Mouse (Mus musculus) embryonic facial prominence, embryonic 13.5 days (tissue): ENCODE results near the gene Phf19. TPM values are rescaled to one million over a fixed set of nuclear protein-coding genes. Genes with fewer than 3 reads are reported as not detected.

Experiments used
- ATAC-seq: fragments of 200-750 bp; cut with Nextera tagmentation; 2 replicates; pipeline ENCODE4 v1.8.0; 2017; ENCODE audit warnings: low read depth; ENCODE audit not compliant: insufficient number of reproducible peaks, insufficient read depth, low FRiP score, low TSS enrichment
- H3K27ac ChIP-seq: fragments of 300-500 bp; sonication (generic); 2 replicates; pipeline ENCODE4 v1.5.1; 2015; ENCODE audit warnings: moderate library complexity, mild to moderate bottlenecking, inconsistent platforms
- H3K27me3 ChIP-seq: fragments of 300-500 bp; sonication (generic); 2 replicates; pipeline ENCODE4 v1.6.1; 2015; ENCODE audit warnings: mild to moderate bottlenecking, inconsistent platforms
- H3K36me3 ChIP-seq: fragments of 300-500 bp; sonication (generic); 2 replicates; pipeline ENCODE4 v1.6.1; 2015; ENCODE audit warnings: mild to moderate bottlenecking, inconsistent platforms
- H3K4me1 ChIP-seq: fragments of 300-500 bp; sonication (generic); 2 replicates; pipeline ENCODE4 v1.6.1; 2015; ENCODE audit warnings: inconsistent platforms
- H3K4me2 ChIP-seq: fragments of 300-500 bp; sonication (generic); 2 replicates; pipeline ENCODE4 v1.6.1; 2015; ENCODE audit warnings: moderate library complexity, mild to moderate bottlenecking, inconsistent platforms
- H3K4me3 ChIP-seq: fragments of 300-500 bp; sonication (generic); 2 replicates; pipeline ENCODE4 v1.5.1; 2015; ENCODE audit warnings: mild to moderate bottlenecking, inconsistent platforms
- H3K9ac ChIP-seq: fragments of 300-500 bp; sonication (generic); 2 replicates; pipeline ENCODE4 v1.6.1; 2015; ENCODE audit warnings: mild to moderate bottlenecking, inconsistent platforms
- H3K9me3 ChIP-seq: fragments of 300-500 bp; sonication (generic); 2 replicates; pipeline ENCODE4 v1.6.1; 2016; ENCODE audit warnings: inconsistent platforms
- WGBS: fragments of 180-500 bp; shearing (Covaris S2); methylation state at CpG from one replicate; pipeline ENCODE4 v1.1.7; 2015; ENCODE audit warnings: mixed read lengths; 5-methylcytosine and 5-hydroxymethylcytosine counted together
- polyA plus RNA-seq: library from polyadenylated mRNA; unstranded; fragments of >200 nt; fragmentation: Nextera tagmentation; extraction: Ambion mirVana; gene quantifications from 2 replicates; pipeline ENCODE4 v1.2.1, GENCODE M21; 2015

Gene Phf19
- polyA plus RNA-seq, 1 experiment from 2014 or later = 3.5 TPM

GRCm38 (mm10) chr2:34938269-34939208 is 24.7 kb upstream of the Phf19 start:
- 51% methylated on average over 8 of the region's 8 CpGs for WGBS
- ATAC-seq = peak; percentile 49; the same call in 1 of the 2 replicates
- Histone ChIP-seq H3K4me1 (peaks cover 43% of the 10 kb centered on the region), H3K36me3 (no peaks in the 10 kb centered on the region), H3K4me3 (no peak overlapping the region), H3K9me3 (no peaks in the 10 kb centered on the region), H3K9ac (no peak overlapping the region), H3K4me2 (no peak overlapping the region), H3K27ac (peak overlapping the region; percentile 40; the same call in 1 of the 2 replicates), H3K27me3 (peaks cover 12% of the 10 kb centered on the region)

GRCm38 (mm10) chr2:34937460-34937859 is 23.6 kb upstream of the Phf19 start:
- H3K36me3 ChIP-seq = no peaks in the 10 kb centered on the region
- H3K9me3 ChIP-seq = no peaks in the 10 kb centered on the region
- H3K4me2 ChIP-seq = no peak overlapping the region
- H3K27ac ChIP-seq = no peak overlapping the region
- no peak for ATAC-seq
- H3K4me1 ChIP-seq = peaks cover 43% of the 10 kb centered on the region
- no peak overlapping the region for H3K9ac ChIP-seq
- WGBS = 28% methylated on average over 5 of the region's 5 CpGs
- H3K27me3 ChIP-seq = peaks cover 10% of the 10 kb centered on the region
- H3K4me3 ChIP-seq = no peak overlapping the region

- H3K27me3 ChIP-seq = no peaks in the 10 kb centered on the region
- H3K36me3 ChIP-seq = no peaks in the 10 kb centered on the region
- no peaks in the 10 kb centered on the region for H3K9me3 ChIP-seq
- H3K4me3 ChIP-seq = no peak overlapping the region
- peaks cover 4% of the 10 kb centered on the region; the same call in 1 of the 2 replicates for H3K4me1 ChIP-seq
- no peak overlapping the region for H3K9ac ChIP-seq
- no peak overlapping the region for H3K4me2 ChIP-seq
- H3K27ac ChIP-seq = no peak overlapping the region
- ATAC-seq = no peak
- 56% methylated on average over 5 of the region's 5 CpGs for WGBS
Observed at GRCm38 (mm10) chr2:34927320-34927719, 13.5 kb upstream of the Phf19 start.

- ATAC-seq = no peak
- no peak overlapping the region for H3K4me2 ChIP-seq
- H3K9ac ChIP-seq = no peak overlapping the region
- H3K27me3 ChIP-seq = no peaks in the 10 kb centered on the region
- H3K4me3 ChIP-seq = no peak overlapping the region
- H3K9me3 ChIP-seq = no peaks in the 10 kb centered on the region
- H3K36me3 ChIP-seq = no peaks in the 10 kb centered on the region
- H3K4me1 ChIP-seq = peaks cover 8% of the 10 kb centered on the region; the same call in 1 of the 2 replicates
- H3K27ac ChIP-seq = no peak overlapping the region
- WGBS = 15% methylated on average over 2 of the region's 2 CpGs
Observed at GRCm38 (mm10) chr2:34922729-34923128, 8.9 kb upstream of the Phf19 start.

- H3K9ac ChIP-seq = no peak overlapping the region
- WGBS = 40% methylated on average over 2 of the region's 2 CpGs
- no peaks in the 10 kb centered on the region for H3K9me3 ChIP-seq
- H3K27me3 ChIP-seq = peaks cover 10% of the 10 kb centered on the region
- H3K36me3 ChIP-seq = no peaks in the 10 kb centered on the region
- H3K4me1 ChIP-seq = peaks cover 4% of the 10 kb centered on the region; the same call in 1 of the 2 replicates
- no peak overlapping the region for H3K4me3 ChIP-seq
- no peak overlapping the region for H3K4me2 ChIP-seq
- ATAC-seq = no peak
- no peak overlapping the region for H3K27ac ChIP-seq
Observed at GRCm38 (mm10) chr2:34920144-34920543, 6.3 kb upstream of the Phf19 start.

GRCm38 (mm10) chr2:34915103-34915502 is 1.3 kb upstream of the Phf19 start:
- Histone ChIP-seq H3K9me3 (no peaks in the 10 kb centered on the region), H3K4me2 (no peak overlapping the region), H3K4me1 (peaks cover 13% of the 10 kb centered on the region; the same call in 1 of the 2 replicates), H3K27me3 (peaks cover 55% of the 10 kb centered on the region), H3K9ac (no peak overlapping the region), H3K27ac (no peak overlapping the region), H3K4me3 (no peak overlapping the region), H3K36me3 (no peaks in the 10 kb centered on the region)
- WGBS = 46% methylated on average over 2 of the region's 2 CpGs
- no peak for ATAC-seq

GRCm38 (mm10) chr2:34914823-34915082 is 927 bp upstream of the Phf19 start:
- H3K4me2 ChIP-seq = peak overlapping the region; percentile 95; the same call in 1 of the 2 replicates
- H3K4me3 ChIP-seq = peak overlapping the region; percentile 62
- H3K27ac ChIP-seq = no peak overlapping the region
- H3K9ac ChIP-seq = no peak overlapping the region
- no peaks in the 10 kb centered on the region for H3K36me3 ChIP-seq
- H3K4me1 ChIP-seq = peaks cover 13% of the 10 kb centered on the region; the same call in 1 of the 2 replicates
- H3K27me3 ChIP-seq = peaks cover 55% of the 10 kb centered on the region
- 11% methylated on average over 2 of the region's 2 CpGs for WGBS
- H3K9me3 ChIP-seq = no peaks in the 10 kb centered on the region
- ATAC-seq = no peak

GRCm38 (mm10) chr2:34914069-34914822 is 420 bp upstream of the Phf19 start:
- peaks cover 56% of the 10 kb centered on the region for H3K27me3 ChIP-seq
- no peaks in the 10 kb centered on the region for H3K36me3 ChIP-seq
- H3K9ac ChIP-seq = peak overlapping the region; percentile 74
- peak overlapping the region; percentile 62 for H3K4me3 ChIP-seq
- H3K9me3 ChIP-seq = no peaks in the 10 kb centered on the region
- 2% methylated on average over 37 of the region's 50 CpGs for WGBS
- H3K4me1 ChIP-seq = peaks cover 13% of the 10 kb centered on the region; the same call in 1 of the 2 replicates
- H3K27ac ChIP-seq = no peak overlapping the region
- peak overlapping the region; percentile 95 for H3K4me2 ChIP-seq
- no peak for ATAC-seq

GRCm38 (mm10) chr2:34912613-34913012 is 1.2 kb downstream of the Phf19 start:
- Histone ChIP-seq H3K4me3 (peak overlapping the region; percentile 62), H3K36me3 (no peaks in the 10 kb centered on the region), H3K4me1 (peaks cover 13% of the 10 kb centered on the region; the same call in 1 of the 2 replicates), H3K4me2 (peak overlapping the region; percentile 95), H3K27me3 (peaks cover 61% of the 10 kb centered on the region), H3K9me3 (no peaks in the 10 kb centered on the region), H3K27ac (no peak overlapping the region), H3K9ac (no peak overlapping the region)
- WGBS = 36% methylated on average over 7 of the region's 7 CpGs
- ATAC-seq = no peak

GRCm38 (mm10) chr2:34911871-34912270 is 2.0 kb downstream of the Phf19 start:
- Histone ChIP-seq H3K9ac (no peak overlapping the region), H3K27me3 (peaks cover 56% of the 10 kb centered on the region), H3K9me3 (no peaks in the 10 kb centered on the region), H3K4me3 (no peak overlapping the region), H3K4me2 (no peak overlapping the region), H3K4me1 (peaks cover 13% of the 10 kb centered on the region; the same call in 1 of the 2 replicates), H3K36me3 (no peaks in the 10 kb centered on the region), H3K27ac (no peak overlapping the region)
- 83% methylated on average over 5 of the region's 5 CpGs for WGBS
- no peak for ATAC-seq

- Histone ChIP-seq H3K9ac (no peak overlapping the region), H3K27ac (no peak overlapping the region), H3K4me1 (peaks cover 17% of the 10 kb centered on the region), H3K36me3 (no peaks in the 10 kb centered on the region), H3K4me3 (no peak overlapping the region), H3K27me3 (peaks cover 47% of the 10 kb centered on the region), H3K4me2 (no peak overlapping the region), H3K9me3 (no peaks in the 10 kb centered on the region)
- no peak for ATAC-seq
- WGBS = 83% methylated on average over 4 of the region's 4 CpGs
Observed at GRCm38 (mm10) chr2:34909719-34910118, 4.1 kb downstream of the Phf19 start.
